Mouse (Mus musculus) heart, adult 9 months (tissue): ENCODE results near the gene Col1a1.

Experiments used
- DNase-seq, 2 experiments: peaks; one replicate each; pipeline ENCODE4 v3.0.0; 2022; ENCODE audit warnings: low spot score in 2 of 2

Col1a1 gene

DNA sequence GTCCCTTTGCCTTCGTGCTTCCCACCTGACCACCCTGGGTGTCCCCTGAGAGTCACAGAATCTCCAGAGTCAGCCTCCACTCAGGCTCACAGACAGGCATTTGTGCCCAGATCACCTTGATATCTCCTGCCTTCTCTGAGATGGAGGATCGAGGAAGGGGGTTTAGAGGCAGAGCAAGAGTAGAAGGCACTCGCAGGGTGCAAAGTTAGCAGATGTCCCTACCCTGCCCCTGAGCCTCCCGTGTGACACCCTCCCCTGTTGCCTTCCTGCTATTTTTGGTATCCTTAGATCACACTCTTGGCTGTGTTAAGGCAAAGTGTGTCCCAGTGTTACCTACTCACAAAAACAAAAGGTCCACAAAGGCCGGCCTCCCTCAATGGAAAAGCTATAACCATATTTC is 40.2 kb downstream of the Col1a1 start, which contains the start of gene Sgca:
TSS of gene Sgca (minus strand) at position 129 of the 400 bp plus-strand sequence.
- DNase-seq, result peak in 1 of 2 experiments; percentile 56

DNA sequence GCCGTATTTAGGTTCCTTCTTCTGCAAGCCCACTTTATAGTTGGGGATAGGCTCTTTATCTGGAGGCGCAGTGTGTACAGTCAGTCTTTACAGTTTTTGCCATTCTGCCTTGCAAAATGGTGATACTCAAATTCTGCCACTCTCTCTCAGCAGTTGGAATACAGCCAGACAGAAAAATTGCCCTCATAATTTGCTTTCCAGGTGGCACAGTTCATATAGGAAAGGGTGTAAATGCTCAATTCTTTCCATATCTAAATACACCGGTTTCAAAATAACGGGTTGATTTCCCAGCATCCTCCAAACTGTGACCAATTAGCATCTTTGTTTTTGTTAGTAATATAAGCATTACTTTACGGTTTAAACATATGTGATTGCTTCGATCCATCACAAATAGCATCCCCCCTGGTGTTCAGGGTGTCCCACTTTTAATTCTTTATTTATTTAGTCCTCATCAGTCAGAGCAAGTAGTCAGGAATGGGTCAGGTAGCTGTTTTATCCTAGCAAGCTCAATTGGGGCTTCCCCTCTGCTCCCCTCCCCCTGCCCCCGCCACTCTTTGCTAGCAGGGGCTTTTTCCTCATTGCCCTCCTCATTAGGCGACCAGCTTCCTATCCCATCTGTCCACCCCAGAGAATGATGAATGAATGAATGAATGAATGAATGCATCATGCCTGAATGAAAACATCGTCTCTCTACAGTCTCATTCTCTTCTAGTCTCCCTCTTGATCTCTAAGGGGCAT is 42.3 kb downstream of the Col1a1 start:
- no peak for DNase-seq

GRCm38 (mm10) chr11:94978947-94979346 is 42.9 kb downstream of the Col1a1 start:
- DNase-seq, result peak; percentile 94 to 97

DNA sequence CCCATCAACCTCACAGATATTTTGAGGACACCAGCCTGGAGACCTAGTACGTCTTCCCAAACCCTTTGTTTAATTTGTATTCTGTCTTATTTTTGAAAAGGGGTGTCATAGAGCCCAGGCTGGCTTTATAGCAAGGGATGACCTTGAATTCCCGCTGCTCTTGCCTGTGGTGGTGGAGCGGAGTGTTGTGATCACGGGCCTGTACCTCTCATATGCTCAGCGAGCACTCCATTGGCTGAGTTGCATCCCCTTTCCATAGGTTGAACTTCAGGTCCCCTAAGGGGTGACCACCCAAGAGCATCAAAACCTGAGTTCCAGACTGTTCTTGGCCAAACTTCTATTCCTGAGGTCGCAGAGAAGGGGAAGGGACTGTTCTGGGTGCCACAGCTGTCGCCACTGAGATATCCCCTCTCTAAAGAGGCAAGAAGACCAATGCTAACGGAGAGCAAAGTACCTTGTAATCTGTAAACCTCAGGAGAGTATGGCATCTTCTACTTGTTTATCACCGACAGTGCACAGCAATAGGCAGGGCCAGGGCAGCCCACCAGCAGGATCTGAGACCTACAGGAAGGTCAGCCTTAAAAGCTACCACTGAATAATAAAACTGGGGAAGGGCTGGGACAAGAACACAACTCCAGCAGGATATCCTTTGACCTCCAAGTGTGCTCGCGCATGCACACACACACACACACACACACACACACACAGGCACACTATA is 43.6 kb downstream of the Col1a1 start:
- DNase-seq, result no peak

DNA sequence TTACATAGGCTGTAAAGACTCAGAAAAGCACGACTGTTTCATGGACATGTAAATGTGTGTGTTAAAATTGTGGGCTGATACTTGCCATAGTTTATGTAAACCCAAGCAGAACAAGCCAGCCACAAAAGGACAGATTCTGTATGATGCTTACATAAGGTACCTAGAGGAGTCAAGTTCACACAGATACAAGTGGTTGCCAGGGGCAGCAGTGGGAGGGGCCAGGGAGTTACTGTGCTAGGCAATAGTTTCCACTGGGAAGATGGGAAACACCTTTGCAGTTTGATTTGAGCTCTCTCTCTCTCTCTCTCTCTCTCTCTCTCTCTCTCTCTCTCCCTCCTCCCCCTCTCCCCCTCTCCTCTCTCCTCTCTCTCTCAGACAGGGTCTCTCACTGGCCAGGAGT is 49.1 kb downstream of the Col1a1 start:
- no peak for DNase-seq

DNA sequence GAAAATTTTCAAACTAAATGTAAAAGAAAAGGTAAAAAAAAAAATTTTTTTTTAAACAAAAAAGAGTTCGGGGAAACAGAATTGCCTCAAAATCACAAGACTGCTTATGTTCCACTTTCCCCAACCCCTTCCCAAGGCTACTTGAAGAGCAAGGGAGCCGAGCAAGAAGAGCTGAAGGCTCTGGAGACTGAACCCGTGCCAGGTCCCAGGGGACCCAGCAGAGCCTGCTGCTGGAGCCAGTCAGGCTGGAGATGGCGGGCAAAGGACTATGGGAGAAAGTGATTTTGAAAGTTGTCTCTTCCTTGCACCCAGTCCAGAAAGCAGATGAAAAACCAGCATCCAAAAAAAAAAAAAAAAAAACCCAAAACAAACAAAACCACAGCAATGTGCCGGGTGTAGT is 49.8 kb downstream of the Col1a1 start:
- DNase-seq, result no peak

DNA sequence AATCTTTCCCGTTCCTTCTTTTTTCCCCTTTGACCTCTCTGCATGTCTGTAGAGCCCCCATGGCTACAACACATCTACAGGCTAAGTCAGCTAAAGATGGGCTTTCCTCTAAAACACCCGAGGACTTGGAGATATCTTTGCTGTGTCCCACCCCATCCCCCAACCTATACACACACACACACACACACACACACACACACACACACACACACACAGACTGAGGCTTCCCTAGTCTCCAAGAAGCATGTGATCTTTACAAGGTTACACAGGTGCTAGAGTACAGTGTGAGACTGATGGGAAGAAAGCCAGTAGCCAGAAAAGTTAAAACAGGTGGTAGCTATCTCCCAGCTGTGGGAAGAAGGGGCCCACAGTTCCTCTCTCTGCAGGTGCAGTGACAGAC is 50.4 kb downstream of the Col1a1 start:
- DNase-seq, result no peak

DNA sequence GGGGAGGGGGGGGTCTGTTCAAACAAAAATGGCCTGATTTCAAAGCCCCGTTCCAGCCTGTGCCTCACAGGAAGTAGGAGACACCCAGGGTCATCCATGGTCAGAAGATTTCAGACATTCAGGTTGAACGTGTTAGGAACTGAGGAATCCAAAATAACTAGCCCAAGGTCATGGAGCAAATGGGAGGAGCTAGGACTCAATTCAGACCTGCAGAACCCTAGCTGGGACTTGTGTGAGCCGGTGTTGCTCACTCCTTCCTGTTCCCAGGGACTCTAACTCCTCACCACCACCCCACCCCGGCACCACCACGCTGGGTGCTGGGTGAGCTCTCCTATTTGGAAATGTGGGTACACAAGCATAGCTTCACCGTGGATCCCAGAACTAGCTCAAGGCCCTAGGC is 51.3 kb downstream of the Col1a1 start:
- no peak for DNase-seq

DNA sequence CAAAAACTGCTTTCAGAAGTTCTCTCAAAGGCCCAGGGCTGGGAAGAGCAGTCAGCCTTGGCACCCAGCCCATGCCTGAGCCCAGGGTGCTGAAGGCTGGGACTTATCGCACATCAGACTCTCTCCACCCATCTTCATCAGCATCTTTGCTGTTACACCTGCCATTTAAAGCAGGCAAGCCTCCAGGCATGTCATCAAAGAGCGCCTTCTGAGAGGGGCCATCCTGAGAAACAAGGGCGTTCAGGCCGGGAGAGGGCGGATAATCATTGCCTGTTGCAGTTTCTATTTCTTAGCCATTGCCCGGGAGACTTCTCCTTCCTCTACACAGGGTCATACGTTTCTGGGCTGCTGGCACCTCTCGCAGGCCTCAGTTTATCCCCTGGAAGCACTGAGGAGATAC is 51.8 kb downstream of the Col1a1 start:
- no peak for DNase-seq

DNA sequence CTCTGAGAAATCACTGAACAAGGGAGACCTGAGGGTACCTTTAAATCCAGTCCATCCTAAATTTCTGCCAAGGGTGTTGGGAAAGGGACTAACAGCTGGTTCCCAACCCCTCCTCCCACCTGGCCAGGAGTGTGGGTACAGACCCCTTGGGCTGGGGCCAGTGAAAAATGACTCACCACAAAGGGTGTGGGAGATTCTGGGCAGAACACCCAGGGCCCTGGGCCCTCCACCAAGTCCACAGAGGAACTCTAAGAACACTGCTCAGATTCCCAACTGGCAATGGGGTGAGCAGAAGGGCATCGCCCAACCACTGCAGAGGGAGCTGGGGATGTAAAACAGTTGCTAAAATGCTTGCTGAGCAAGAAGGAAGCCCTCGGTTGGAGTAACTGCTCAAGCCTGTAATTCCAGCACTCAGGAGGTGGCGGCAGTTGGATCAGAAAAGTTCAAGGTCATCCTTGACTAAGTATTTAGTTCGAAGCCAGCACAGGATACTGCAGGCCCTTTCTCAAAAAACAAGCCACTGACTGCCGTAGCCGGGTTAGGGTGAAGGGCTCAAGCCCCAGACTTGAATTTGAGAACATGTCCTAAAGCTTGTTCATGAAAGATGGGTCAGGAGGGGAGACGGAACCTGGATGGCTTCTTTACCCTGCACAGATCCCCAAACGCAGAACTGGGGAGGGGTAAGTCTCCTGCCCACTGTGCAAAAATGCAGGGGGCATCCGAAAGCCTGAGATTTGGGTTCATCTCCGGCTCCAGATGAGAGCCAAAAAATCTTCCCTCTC is 52.9 kb downstream of the Col1a1 start:
- peak in 1 of 2 experiments; percentile 62 for DNase-seq

- DNase-seq, result peak; percentile 89 to 90
Observed at GRCm38 (mm10) chr11:94989562-94990017, 53.6 kb downstream of the Col1a1 start.

DNA sequence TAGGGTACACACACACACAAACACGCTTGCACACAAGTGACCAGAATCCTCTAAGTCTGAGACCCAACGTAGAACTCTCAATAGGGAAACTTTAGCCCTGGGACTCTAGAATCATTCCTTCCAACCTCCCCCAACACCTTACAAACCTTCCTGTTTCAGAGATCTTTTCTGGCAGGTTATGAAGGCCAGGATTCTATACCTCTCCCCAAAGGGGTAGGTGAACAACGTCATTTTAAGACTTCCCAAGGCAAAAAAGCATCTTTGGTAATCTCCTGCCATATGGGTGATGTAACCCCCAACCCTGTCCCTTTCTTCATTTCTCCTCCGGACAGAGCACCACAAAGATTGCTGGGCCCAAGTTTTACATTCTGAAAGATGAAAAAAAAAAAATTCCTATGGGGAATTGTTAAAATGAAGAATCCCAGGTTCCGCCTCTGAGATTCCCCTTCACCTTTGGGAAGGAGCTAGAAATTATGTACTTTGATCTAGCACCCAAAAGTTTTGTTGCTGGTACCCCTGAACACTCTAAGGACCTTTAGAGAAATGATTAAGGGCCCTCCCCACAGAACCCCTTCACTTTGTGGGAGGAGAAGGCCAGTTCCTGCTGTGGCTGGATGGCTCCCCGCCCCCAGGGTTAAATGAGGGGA is 54.2 kb downstream of the Col1a1 start:
- no peak for DNase-seq

- DNase-seq, result peak; percentile 94
Observed at GRCm38 (mm10) chr11:94990749-94991577, 54.9 kb downstream of the Col1a1 start, which contains the start of gene Ppp1r9b. Gene Ppp1r9b, plus strand, starts transcription at chr11:94991035.

- peak in 1 of 2 experiments; percentile 51 for DNase-seq
Observed at GRCm38 (mm10) chr11:94991641-94992479, 55.8 kb downstream of the Col1a1 start.

- DNase-seq, result no peak
Observed at GRCm38 (mm10) chr11:94992480-94992753, 56.4 kb downstream of the Col1a1 start.

DNA sequence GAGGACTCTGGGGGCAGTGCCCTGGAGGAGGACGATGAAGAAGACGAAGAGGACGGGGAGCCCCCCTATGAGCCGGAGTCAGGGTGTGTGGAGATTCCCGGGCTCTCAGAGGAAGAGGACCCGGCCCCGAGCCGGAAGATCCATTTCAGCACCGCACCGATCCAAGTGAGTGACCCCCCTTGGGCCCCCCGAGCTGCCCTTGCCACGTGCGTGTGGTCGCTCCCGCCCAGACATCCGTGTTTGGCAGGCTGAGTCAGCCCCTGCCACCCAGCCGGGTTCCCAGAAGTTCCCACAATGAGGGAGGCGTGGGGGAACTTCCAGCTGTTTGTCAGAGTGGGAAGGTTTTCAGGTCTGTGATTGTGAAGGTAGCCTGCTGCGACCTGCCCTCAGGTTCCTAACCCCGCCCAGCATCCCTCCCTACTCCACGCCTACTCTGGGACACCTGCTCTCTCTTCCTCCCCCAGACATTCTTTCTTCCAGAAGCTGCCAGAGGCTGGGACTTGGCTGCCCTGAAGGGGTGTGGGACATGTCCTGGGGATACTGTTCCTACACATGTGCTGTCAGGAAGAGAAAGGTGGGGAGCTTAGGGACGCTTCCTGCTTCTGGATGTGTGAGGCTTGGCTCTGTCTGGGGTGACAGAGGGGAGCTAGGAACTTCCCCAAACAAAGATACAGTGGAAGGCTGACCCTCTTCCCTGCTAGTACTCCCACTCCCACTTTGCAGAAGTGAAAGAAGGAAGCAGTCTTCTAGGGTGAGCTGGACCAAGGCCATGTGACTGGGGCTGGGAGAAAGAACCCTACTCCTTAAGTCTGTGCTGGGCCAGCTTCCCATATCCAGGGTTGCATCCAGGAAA is 57.0 kb downstream of the Col1a1 start:
- peak; percentile 60 to 73 for DNase-seq

DNA sequence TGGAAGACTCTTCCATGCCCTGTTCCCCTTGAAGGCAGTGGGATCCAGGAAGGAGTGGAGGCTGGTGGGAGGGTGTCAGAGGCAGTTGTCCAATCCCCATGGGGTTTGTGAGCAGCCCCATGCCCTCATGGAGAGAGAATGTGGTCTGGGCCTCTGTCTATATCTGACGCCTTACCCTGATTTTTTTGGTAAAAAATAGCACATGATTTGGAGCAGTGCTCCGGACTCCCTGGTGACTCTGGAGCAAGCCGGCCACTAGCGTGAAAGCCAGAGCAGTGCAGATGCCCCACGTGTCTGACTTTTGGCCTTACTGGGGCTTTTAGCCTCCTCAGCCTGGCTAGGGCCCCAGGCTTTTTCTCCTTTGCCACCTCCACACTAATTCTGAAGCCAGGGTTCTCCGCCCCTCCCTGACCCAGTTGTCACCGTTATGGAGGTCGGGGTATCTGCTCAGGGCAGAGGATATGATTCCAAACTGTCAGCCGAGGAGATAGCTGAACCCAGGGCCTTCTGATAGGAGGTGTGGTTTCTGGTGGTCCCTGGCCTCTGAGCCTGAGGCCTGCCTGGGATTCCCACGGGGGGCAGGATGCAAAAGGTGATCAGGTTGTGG is 58.3 kb downstream of the Col1a1 start:
- DNase-seq, result peak in 1 of 2 experiments; percentile 69

DNA sequence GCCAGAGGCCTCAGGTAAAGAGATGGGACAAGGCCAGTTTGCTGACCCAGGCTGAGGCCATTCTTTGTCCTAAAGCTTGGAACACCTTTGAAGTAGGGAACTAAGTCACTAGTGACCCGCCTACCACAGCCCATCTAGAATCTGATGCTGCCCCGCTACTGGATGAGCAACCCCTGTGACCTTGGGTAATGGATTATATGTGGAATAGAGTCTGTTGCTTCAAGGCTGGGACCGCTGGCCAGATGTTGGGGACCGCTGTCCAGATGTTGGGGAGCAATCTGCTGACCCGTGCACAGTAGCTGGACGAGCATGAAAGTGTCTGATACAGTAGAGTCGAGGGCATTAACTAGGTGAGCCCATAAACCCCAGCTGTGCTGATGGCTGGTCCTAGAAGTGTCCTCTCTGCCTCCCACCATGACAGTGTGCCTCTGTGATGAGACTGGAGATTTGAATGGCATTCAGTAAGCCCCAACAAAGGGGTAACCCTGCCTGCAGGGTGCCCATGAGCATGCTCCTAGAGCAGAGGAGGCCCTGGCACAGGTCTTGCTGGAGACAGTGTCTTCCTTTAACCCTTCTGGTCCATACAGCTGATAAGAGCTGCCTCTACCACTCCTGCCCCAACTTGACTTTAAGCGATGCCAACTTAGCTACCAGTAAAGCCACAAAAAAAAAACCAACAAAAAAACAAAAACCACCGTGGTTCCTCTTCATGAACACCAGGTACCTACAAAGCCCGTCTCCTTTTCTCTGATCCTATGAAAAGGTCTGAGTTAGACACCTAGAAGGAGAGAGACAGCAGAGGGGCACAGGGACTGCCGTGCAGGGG is 59.1 kb downstream of the Col1a1 start:
- no peak for DNase-seq
